Mouse (Mus musculus): Measurements from ENCODE around the gene Pnliprp1.

The Pnliprp1 gene

GRCm38 (mm10) chr19:58728445-58729031, at the start of gene Pnliprp1:
Gene Pnliprp1, plus strand, starts transcription at chr19:58728887.
- no peak for DNase-seq (ENCODE audit: low read depth, low spot score)

- DNase-seq (ENCODE audit: low read depth, low spot score): peak; percentile 18
Observed at GRCm38 (mm10) chr19:58688933-58689332, 39.8 kb upstream of the Pnliprp1 start.

- no peak for DNase-seq (ENCODE audit: low read depth, low spot score)
Observed at GRCm38 (mm10) chr19:58695314-58695713, 33.4 kb upstream of the Pnliprp1 start.

GRCm38 (mm10) chr19:58696235-58696634, 32.5 kb upstream of the Pnliprp1 start:
- no peak for DNase-seq (ENCODE audit: low read depth, low spot score)

- DNase-seq (ENCODE audit: low read depth, low spot score): no peak
Observed at GRCm38 (mm10) chr19:58704556-58704955, 24.1 kb upstream of the Pnliprp1 start.

- no peak for DNase-seq (ENCODE audit: low read depth, low spot score)
Observed at GRCm38 (mm10) chr19:58708611-58709010, 20.1 kb upstream of the Pnliprp1 start.

- no peak for DNase-seq (ENCODE audit: low read depth, low spot score)
Observed at GRCm38 (mm10) chr19:58717925-58718324, 10.8 kb upstream of the Pnliprp1 start.

GRCm38 (mm10) chr19:58720439-58720838, 8.2 kb upstream of the Pnliprp1 start:
- DNase-seq (ENCODE audit: low read depth, low spot score): no peak

GRCm38 (mm10) chr19:58726551-58726950, 2.1 kb upstream of the Pnliprp1 start:
- no peak for DNase-seq (ENCODE audit: low read depth, low spot score)

GRCm38 (mm10) chr19:58727756-58728155, 931 bp upstream of the Pnliprp1 start:
- no peak for DNase-seq (ENCODE audit: low read depth, low spot score)

GRCm38 (mm10) chr19:58733216-58733615, 4.5 kb downstream of the Pnliprp1 start:
- DNase-seq (ENCODE audit: low read depth, low spot score): no peak

- no peak for DNase-seq (ENCODE audit: low read depth, low spot score)
Observed at GRCm38 (mm10) chr19:58738111-58738510, 9.4 kb downstream of the Pnliprp1 start.

GRCm38 (mm10) chr19:58741036-58741435, 12.3 kb downstream of the Pnliprp1 start:
- no peak for DNase-seq (ENCODE audit: low read depth, low spot score)

- DNase-seq (ENCODE audit: low read depth, low spot score): no peak
Observed at GRCm38 (mm10) chr19:58742711-58743110, 14.0 kb downstream of the Pnliprp1 start.

- no peak for DNase-seq (ENCODE audit: low read depth, low spot score)
Observed at GRCm38 (mm10) chr19:58743736-58744135, 15.0 kb downstream of the Pnliprp1 start.

GRCm38 (mm10) chr19:58747498-58748000, 18.9 kb downstream of the Pnliprp1 start:
- no peak for DNase-seq (ENCODE audit: low read depth, low spot score)

GRCm38 (mm10) chr19:58750822-58751221, 22.1 kb downstream of the Pnliprp1 start:
- DNase-seq (ENCODE audit: low read depth, low spot score): no peak

- DNase-seq (ENCODE audit: low read depth, low spot score): no peak
Observed at GRCm38 (mm10) chr19:58751504-58751903, 22.8 kb downstream of the Pnliprp1 start.

- no peak for DNase-seq (ENCODE audit: low read depth, low spot score)
Observed at GRCm38 (mm10) chr19:58758871-58759270, 30.2 kb downstream of the Pnliprp1 start.

GRCm38 (mm10) chr19:58759423-58759822, 30.7 kb downstream of the Pnliprp1 start, which contains the start of gene Pnliprp2:
Gene Pnliprp2, plus strand, starts transcription at chr19:58759719.
- no peak for DNase-seq (ENCODE audit: low read depth, low spot score)

- DNase-seq (ENCODE audit: low read depth, low spot score): no peak
Observed at GRCm38 (mm10) chr19:58762316-58762715, 33.6 kb downstream of the Pnliprp1 start.

GRCm38 (mm10) chr19:58762848-58763541, 34.3 kb downstream of the Pnliprp1 start:
- peak; percentile 79 for DNase-seq (ENCODE audit: low read depth, low spot score)

- DNase-seq (ENCODE audit: low read depth, low spot score): no peak
Observed at GRCm38 (mm10) chr19:58767329-58767728, 38.6 kb downstream of the Pnliprp1 start.

Data from mesoderm, embryonic 11.5 days (tissue).